Mouse (Mus musculus) kidney, postnatal 0 days (tissue): ENCODE data around the gene Tle1. TPM values are rescaled to one million over a fixed set of nuclear protein-coding genes. Genes with fewer than 3 reads are reported as not detected.

Source experiments
- ATAC-seq: fragments of 200-750 bp; cut with Nextera tagmentation; replicated peaks from 2 replicates; pipeline ENCODE4 v1.8.0; 2017; ENCODE audit warnings: low read depth, moderate number of reproducible peaks, moderate TSS enrichment, moderate library complexity; ENCODE audit not compliant: low FRiP score
- DNase-seq: peaks from one replicate; pipeline ENCODE4 v3.0.0-alpha.2; 2016; ENCODE audit warnings: low spot score
- H3K27ac ChIP-seq: fragments of 300-500 bp; sonication (generic); 2 replicates; pipeline ENCODE4 v1.5.1; 2014; ENCODE audit warnings: mild to moderate bottlenecking
- H3K27me3 ChIP-seq: fragments of 300-500 bp; sonication (generic); 2 replicates; pipeline ENCODE4 v1.6.1; 2014; ENCODE audit warnings: low read length, mixed read lengths; ENCODE audit not compliant: insufficient read depth
- H3K36me3 ChIP-seq: fragments of 300-500 bp; sonication (generic); 2 replicates; pipeline ENCODE4 v1.6.1; 2014; ENCODE audit warnings: low read length, mixed read lengths; ENCODE audit not compliant: insufficient read depth
- H3K4me1 ChIP-seq: fragments of 300-500 bp; sonication (generic); replicated peaks from 2 replicates; pipeline ENCODE4 v1.6.1; 2014; ENCODE audit warnings: antibody characterized with exemption, low read length, mixed read lengths; ENCODE audit not compliant: insufficient read depth
- H3K4me2 ChIP-seq: fragments of 300-500 bp; sonication (generic); 2 replicates; pipeline ENCODE4 v1.6.1; 2014; ENCODE audit warnings: mild to moderate bottlenecking, low read length, moderate library complexity, mixed read lengths
- H3K4me3 ChIP-seq: fragments of 300-500 bp; sonication (generic); replicated peaks from 2 replicates; pipeline ENCODE4 v1.5.1; 2014; ENCODE audit warnings: low read depth, low read length
- H3K9ac ChIP-seq: fragments of 300-500 bp; sonication (generic); 2 replicates; pipeline ENCODE4 v1.6.1; 2014; ENCODE audit warnings: low read depth, low read length
- H3K9me3 ChIP-seq: fragments of 300-500 bp; sonication (generic); replicated peaks from 2 replicates; pipeline ENCODE4 v1.6.1; 2016; ENCODE audit warnings: low read length, inconsistent platforms, mixed read lengths
- CTCF ChIP-seq: IDR thresholded peaks from 2 replicates; pipeline ENCODE4 v1.5.1; 2016; ENCODE audit warnings: antibody characterized with exemption, low read depth, mild to moderate bottlenecking, moderate library complexity
- WGBS: fragments of 180-500 bp; shearing (Covaris S2); extraction: QIAGEN DNeasy Blood & Tissue Kit; methylation state at CpG from one replicate; pipeline ENCODE4 v1.1.7; 2014; 5-methylcytosine and 5-hydroxymethylcytosine counted together
- polyA plus RNA-seq: library from polyadenylated mRNA; unstranded; fragments of >200 nt; fragmentation: Nextera tagmentation; extraction: Ambion mirVana; gene quantifications from 2 replicates; pipeline ENCODE4 v1.2.1, GENCODE M21; 2015

Gene Tle1
- polyA plus RNA-seq, 1 experiment from 2014 or later = 28.3 TPM

DNA sequence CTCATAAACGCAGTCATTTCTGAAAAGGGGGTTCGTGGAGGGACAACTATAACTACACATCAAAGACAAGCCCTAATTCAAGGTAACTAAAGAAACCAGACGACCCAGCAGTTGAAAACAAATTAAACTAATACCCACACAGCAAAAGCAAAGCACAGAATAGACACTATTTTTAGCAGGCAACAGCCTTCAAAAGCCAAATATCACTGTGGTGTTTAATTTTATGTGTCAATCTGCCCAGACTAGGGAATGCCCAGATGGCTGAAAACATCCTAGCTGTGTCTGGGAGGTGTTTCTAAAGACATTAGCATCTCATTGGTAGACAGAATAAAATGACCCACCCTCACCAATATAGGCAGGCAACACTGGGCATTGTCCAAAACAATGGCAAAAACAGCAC lies 68.1 kb downstream of the Tle1 start:
- Histone ChIP-seq H3K27me3 (no peaks in the 10 kb centered on the region), H3K9me3 (no peaks in the 10 kb centered on the region), H3K36me3 (peaks cover 24% of the 10 kb centered on the region; the same call in 1 of the 2 replicates), H3K4me3 (no peak overlapping the region), H3K4me1 (no peaks in the 10 kb centered on the region), H3K4me2 (no peak overlapping the region), H3K27ac (no peak overlapping the region), H3K9ac (no peak overlapping the region)
- WGBS = 70% methylated on average over 3 of the region's 3 CpGs
- no peak for TF ChIP-seq CTCF
- no peak for DNase-seq
- no peak for ATAC-seq

DNA sequence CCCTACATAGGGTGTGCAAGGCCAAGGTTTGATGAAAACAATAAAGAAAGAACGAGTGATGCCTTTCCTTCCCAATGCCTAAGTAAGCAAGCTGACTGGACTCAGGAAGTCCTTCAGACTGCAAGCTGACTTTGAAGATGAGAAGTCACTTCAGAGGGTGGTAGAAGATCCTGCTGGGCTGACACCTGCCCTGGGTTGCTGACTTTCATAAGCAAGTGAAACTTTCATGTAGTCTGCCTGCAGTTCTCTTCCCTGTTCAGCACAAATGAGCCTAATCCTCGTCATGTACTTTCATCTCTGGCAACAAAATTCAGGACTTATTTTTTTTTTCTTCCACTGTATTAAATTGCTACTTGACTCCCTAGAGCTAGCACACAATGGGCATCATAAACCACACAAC lies 73.1 kb downstream of the Tle1 start:
- no peaks in the 10 kb centered on the region for H3K4me1 ChIP-seq
- ATAC-seq = no peak
- no peak overlapping the region for H3K27ac ChIP-seq
- no peak overlapping the region for H3K4me3 ChIP-seq
- 56% methylated on average over 2 of the region's 2 CpGs for WGBS
- H3K9ac ChIP-seq = no peak overlapping the region
- H3K36me3 ChIP-seq = 0 out of 2 replicates have a peak, but pooled peaks cover 16% of the 10 kb centered on the region
- no peak for DNase-seq
- no peak overlapping the region for H3K4me2 ChIP-seq
- no peak for TF ChIP-seq CTCF
- no peaks in the 10 kb centered on the region for H3K9me3 ChIP-seq
- no peaks in the 10 kb centered on the region for H3K27me3 ChIP-seq

DNA sequence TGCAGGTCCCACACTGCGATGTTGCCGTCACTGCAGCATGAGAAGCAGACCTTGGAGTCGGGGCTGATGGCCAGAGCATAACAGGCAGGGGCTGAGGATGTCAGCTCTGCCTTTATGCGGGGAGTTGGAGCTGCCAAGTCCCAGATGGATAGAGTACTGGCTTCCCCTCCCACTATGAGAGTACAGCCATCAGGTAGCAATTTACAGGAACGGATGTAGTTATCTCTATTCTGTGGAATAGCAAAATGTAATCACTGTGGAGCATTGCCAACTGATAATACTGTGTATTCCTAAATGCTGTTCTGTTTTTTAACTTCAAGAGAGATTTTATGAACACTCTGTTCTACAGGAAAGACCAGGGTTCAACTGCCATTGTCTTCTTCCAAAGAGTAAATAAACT lies 75.9 kb downstream of the Tle1 start:
- Histone ChIP-seq H3K36me3 (0 out of 2 replicates have a peak, but pooled peaks cover 19% of the 10 kb centered on the region), H3K4me1 (no peaks in the 10 kb centered on the region), H3K9me3 (no peaks in the 10 kb centered on the region), H3K27ac (no peak overlapping the region), H3K4me3 (no peak overlapping the region), H3K4me2 (no peak overlapping the region), H3K9ac (no peak overlapping the region), H3K27me3 (no peaks in the 10 kb centered on the region)
- ATAC-seq (no peak), DNase-seq (no peak)
- 92% methylated on average over 5 of the region's 5 CpGs for WGBS
- TF ChIP-seq CTCF = no peak

DNA sequence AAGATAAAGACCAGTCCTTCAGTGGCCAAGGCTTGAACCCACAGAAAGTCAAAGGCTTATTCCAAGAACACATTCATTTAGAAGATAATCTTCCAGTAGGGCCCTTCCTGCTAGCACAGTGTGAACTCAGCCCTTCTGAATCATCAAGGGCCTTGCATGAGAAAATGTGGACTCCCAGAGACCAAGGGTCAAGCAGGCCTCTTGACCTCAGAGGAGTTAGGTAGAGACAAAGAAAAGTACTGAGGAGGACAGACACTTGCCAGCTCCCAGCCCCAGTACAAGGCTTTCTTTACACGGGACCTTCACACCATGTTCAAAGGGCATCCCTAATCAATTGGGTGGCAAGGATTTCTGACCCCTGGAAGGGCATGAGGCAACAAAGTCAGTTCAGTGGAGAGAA lies 77.9 kb downstream of the Tle1 start:
- Histone ChIP-seq H3K4me3 (no peak overlapping the region), H3K9me3 (no peaks in the 10 kb centered on the region), H3K27ac (no peak overlapping the region), H3K27me3 (no peaks in the 10 kb centered on the region), H3K36me3 (0 out of 2 replicates have a peak, but pooled peaks cover 20% of the 10 kb centered on the region), H3K4me2 (no peak overlapping the region), H3K9ac (no peak overlapping the region), H3K4me1 (no peaks in the 10 kb centered on the region)
- 23% methylated on average over 1 of the region's 1 CpGs for WGBS
- DNase-seq (no peak), ATAC-seq (no peak)
- TF ChIP-seq CTCF = no peak

DNA sequence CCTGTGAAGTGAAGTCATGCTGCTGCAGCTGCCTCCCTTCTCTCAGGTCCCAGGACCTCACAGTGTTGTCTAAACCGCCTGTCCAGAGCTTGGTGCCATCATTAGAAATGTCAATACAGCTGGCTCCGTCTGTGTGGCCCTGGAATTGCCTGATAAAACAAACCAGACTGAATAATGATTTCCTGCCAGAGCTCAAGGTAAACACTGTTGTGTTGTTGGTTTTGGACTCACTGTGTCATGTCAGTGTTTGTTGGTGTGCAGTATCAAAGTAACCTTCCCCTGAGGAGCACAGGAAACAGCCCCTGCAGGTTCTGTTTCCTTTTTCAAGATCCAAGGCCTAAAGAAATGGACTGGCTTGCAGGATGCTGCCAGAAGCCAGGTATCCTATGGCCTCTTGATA lies 78.4 kb downstream of the Tle1 start:
- Histone ChIP-seq H3K36me3 (0 out of 2 replicates have a peak, but pooled peaks cover 20% of the 10 kb centered on the region), H3K9ac (no peak overlapping the region), H3K9me3 (no peaks in the 10 kb centered on the region), H3K27ac (no peak overlapping the region), H3K27me3 (no peaks in the 10 kb centered on the region), H3K4me3 (no peak overlapping the region), H3K4me2 (no peak overlapping the region), H3K4me1 (no peaks in the 10 kb centered on the region)
- TF ChIP-seq CTCF = no peak
- WGBS = 38% methylated on average over 2 of the region's 2 CpGs
- ATAC-seq = no peak
- no peak for DNase-seq

DNA sequence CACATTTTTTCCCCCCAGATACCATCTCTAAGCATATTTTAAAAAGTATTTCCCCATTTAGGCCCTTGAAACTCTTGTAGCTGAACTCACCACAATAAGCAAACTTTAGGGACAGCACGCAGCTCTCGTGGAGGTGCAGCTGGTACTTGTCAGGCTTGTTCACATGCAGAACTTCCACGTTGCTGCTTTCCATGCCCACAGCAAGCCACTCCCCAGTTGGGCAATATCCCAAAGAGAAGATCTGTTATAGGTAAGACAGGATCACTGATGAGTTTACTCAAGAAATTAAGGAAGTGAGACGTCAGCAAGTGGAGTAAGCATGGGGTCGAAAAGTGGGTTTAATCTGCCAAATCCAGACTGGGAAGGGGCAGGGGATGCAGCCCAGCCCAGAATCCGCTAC lies 80.7 kb downstream of the Tle1 start:
- Histone ChIP-seq H3K27ac (no peak overlapping the region), H3K9me3 (no peaks in the 10 kb centered on the region), H3K27me3 (no peaks in the 10 kb centered on the region), H3K4me1 (no peaks in the 10 kb centered on the region), H3K36me3 (0 out of 2 replicates have a peak, but pooled peaks cover 20% of the 10 kb centered on the region), H3K4me2 (no peak overlapping the region), H3K9ac (no peak overlapping the region), H3K4me3 (no peak overlapping the region)
- DNase-seq (no peak), ATAC-seq (no peak)
- WGBS = 83% methylated on average over 6 of the region's 6 CpGs
- TF ChIP-seq CTCF = no peak

DNA sequence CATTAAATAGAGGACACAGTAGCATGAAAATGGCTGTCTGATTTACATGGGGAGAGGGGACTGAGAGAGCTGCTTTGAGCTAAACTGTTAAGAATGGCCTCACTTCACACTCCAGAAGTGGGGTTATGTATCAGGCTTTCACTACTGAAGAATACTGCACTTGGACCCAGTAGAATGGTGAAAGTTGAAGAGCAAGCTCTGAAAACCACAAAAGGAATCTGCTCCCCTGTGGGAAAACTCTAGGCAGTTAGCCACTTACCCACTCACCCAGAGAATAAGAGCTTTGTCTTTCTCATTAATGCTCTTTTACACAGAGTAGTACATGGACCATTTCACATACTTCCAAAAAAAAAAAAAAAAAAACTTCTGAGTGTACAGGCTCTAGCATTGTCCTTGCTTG lies 95.0 kb downstream of the Tle1 start:
- Histone ChIP-seq H3K4me3 (no peak overlapping the region), H3K27me3 (no peaks in the 10 kb centered on the region), H3K27ac (no peak overlapping the region), H3K9ac (no peak overlapping the region), H3K36me3 (no peaks in the 10 kb centered on the region), H3K4me2 (no peak overlapping the region), H3K9me3 (no peaks in the 10 kb centered on the region), H3K4me1 (no peaks in the 10 kb centered on the region)
- TF ChIP-seq CTCF = no peak
- DNase-seq (no peak), ATAC-seq (0 out of 2 replicates have a peak, but pooled peaks have one; percentile 43)
